Mouse (Mus musculus) ES-Bruce4 (cell line): ENCODE measurements around the gene Cd6. TPM values are rescaled to one million over a fixed set of nuclear protein-coding genes. Genes with fewer than 3 reads are reported as not detected.

Source experiments
- H3K27ac ChIP-seq: 2 replicates; pipeline ENCODE4 v1.5.1; 2012; ENCODE audit warnings: low read length, inconsistent platforms; ENCODE audit not compliant: insufficient read depth
- H3K27me3 ChIP-seq: 2 replicates; pipeline ENCODE4 v1.6.1; 2012; ENCODE audit warnings: mild to moderate bottlenecking, low read length, inconsistent platforms; ENCODE audit not compliant: control insufficient read depth, poor library complexity, insufficient read depth, severe bottlenecking
- H3K36me3 ChIP-seq: 2 replicates; pipeline ENCODE4 v1.6.1; 2012; ENCODE audit warnings: inconsistent platforms, mild to moderate bottlenecking, low read length, moderate library complexity; ENCODE audit not compliant: control insufficient read depth, poor library complexity, insufficient read depth, severe bottlenecking
- H3K4me1 ChIP-seq: one replicate; pipeline ENCODE4 v1.8.1; 2011; ENCODE audit warnings: low read length; ENCODE audit not compliant: control insufficient read depth, insufficient read depth
- H3K4me3 ChIP-seq: 2 replicates; pipeline ENCODE4 v1.5.1; 2011; ENCODE audit warnings: low read depth, mild to moderate bottlenecking, low read length
- H3K9ac ChIP-seq: 2 replicates; pipeline ENCODE4 v1.6.1; 2012; ENCODE audit warnings: low read depth, mild to moderate bottlenecking, inconsistent platforms; ENCODE audit not compliant: poor library complexity, severe bottlenecking
- H3K9me3 ChIP-seq: replicated peaks from 2 replicates; pipeline ENCODE4 v1.6.1; 2012; ENCODE audit warnings: mild to moderate bottlenecking, low read length, inconsistent platforms; ENCODE audit not compliant: control insufficient read depth, poor library complexity, insufficient read depth, severe bottlenecking
- CTCF ChIP-seq: IDR thresholded peaks from one replicate; pipeline ENCODE4 v1.8.1; 2011; ENCODE audit warnings: low read depth, low read length
- EP300 ChIP-seq: IDR thresholded peaks from 2 replicates; pipeline ENCODE4 v1.6.1; 2011; ENCODE audit warnings: low read depth, low read length; ENCODE audit not compliant: insufficient read depth
- POLR2A ChIP-seq: IDR thresholded peaks from one replicate; pipeline ENCODE4 v1.8.1; 2011; ENCODE audit warnings: low read length; ENCODE audit not compliant: insufficient read depth
- polyA plus RNA-seq: library from polyadenylated mRNA; stranded (reverse); fragments of >200 nt; gene quantifications from 2 replicates; pipeline ENCODE4 v1.2.4, GENCODE M21; 2011; ENCODE audit warnings: low read depth; ENCODE audit not compliant: missing spikeins, insufficient read depth, insufficient read length

Cd6 gene
- polyA plus RNA-seq, 1 experiment: not detected

DNA sequence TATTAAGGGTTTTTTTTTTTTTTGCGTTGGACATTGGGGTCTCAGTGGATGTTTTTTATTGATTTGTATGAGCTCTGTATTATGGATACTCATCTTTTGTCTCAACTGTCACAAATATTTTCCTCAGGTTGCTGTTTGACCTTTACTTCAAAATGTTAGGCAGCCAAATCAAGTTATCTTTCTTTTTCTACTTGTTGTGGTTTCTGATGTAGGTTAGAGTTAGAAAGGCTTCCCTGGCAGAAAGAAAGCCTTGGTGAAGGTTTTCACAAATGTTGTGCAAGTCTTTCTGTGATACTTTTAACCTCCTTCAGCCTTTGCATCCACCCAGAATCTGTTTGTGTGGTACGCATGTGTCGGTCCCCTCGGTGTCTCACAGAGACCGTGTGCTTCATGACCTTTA is 77.2 kb downstream of the Cd6 start:
- H3K27ac ChIP-seq: no peak overlapping the region
- no peaks in the 10 kb centered on the region for H3K4me1 ChIP-seq
- H3K9me3 ChIP-seq: no peaks in the 10 kb centered on the region
- no peak overlapping the region for H3K9ac ChIP-seq
- no peaks in the 10 kb centered on the region for H3K27me3 ChIP-seq
- H3K36me3 ChIP-seq: no peaks in the 10 kb centered on the region
- no peak for TF ChIP-seq EP300
- TF ChIP-seq CTCF: no peak
- no peak for TF ChIP-seq POLR2A
- no peak overlapping the region for H3K4me3 ChIP-seq

DNA sequence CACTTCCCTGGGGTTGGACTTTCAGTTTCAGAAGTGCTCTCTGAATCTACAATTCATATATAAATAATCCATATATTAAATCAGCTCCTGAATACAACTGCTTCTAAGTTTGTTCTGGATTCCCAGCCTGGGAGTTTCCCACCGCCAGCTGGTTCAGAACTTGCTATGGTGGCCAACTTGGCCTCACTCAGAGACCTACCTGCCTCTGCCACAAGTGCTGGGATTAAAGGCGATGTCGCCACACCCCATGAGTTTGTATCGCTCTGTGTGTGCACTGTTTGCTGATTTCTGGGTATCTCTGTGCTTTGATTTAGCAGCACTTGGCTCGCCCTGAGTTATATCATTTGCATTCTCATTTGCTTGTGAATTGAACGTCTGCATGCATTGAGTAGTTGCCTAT is 77.8 kb downstream of the Cd6 start:
- H3K27me3 ChIP-seq: no peaks in the 10 kb centered on the region
- no peak overlapping the region for H3K27ac ChIP-seq
- no peaks in the 10 kb centered on the region for H3K4me1 ChIP-seq
- H3K4me3 ChIP-seq: no peak overlapping the region
- no peaks in the 10 kb centered on the region for H3K9me3 ChIP-seq
- H3K36me3 ChIP-seq: no peaks in the 10 kb centered on the region
- no peak overlapping the region for H3K9ac ChIP-seq
- TF ChIP-seq EP300: no peak

DNA sequence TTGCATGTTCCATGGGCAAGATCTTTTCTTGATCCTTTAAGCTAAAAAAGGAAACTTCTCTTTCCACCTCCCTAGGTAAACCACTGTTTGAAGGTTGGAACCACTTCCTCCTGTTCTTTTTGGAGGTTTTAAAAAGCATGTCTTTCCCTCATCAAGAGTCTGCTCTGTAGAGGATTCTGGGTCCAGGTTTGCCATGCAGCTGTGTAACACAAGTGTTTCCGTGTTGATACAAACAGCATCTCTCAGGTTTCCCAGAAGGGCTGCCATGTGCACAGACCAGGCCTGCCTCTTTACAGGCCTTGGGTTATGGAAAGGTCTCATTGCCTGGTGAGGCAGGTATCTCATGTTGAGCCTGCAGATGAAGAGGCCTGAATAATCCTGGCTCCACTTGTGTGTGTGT is 78.3 kb downstream of the Cd6 start:
- Histone ChIP-seq H3K9ac (no peak overlapping the region), H3K9me3 (no peaks in the 10 kb centered on the region), H3K36me3 (no peaks in the 10 kb centered on the region), H3K27me3 (no peaks in the 10 kb centered on the region), H3K4me1 (no peaks in the 10 kb centered on the region), H3K4me3 (no peak overlapping the region), H3K27ac (no peak overlapping the region)
- no peak for TF ChIP-seq EP300
- TF ChIP-seq POLR2A: no peak
- no peak for TF ChIP-seq CTCF

DNA sequence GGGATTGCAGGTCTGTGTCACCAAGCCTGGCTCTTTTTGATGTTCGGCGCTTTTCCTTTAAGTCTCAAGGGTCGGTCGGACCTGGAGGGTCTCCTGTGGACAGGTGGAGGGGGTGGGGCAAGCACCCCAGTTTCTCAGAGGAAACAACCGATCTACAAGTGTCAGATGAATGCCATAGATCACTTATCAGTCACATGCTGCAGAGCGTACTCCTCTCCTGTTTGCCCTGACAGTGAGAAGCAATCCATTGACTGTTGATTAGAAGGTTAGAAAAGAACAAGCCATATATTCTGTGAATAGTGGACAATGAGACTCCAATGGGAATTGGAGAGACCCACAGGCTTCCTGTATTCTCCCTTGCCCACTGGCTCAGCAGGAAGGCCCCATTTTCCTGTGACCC is 79.7 kb downstream of the Cd6 start:
- H3K36me3 ChIP-seq: no peaks in the 10 kb centered on the region
- no peaks in the 10 kb centered on the region for H3K4me1 ChIP-seq
- H3K27me3 ChIP-seq: no peaks in the 10 kb centered on the region
- no peak overlapping the region for H3K4me3 ChIP-seq
- no peaks in the 10 kb centered on the region for H3K9me3 ChIP-seq
- TF ChIP-seq EP300 (no peak), CTCF (no peak), POLR2A (no peak)
- no peak overlapping the region for H3K27ac ChIP-seq
- no peak overlapping the region for H3K9ac ChIP-seq

DNA sequence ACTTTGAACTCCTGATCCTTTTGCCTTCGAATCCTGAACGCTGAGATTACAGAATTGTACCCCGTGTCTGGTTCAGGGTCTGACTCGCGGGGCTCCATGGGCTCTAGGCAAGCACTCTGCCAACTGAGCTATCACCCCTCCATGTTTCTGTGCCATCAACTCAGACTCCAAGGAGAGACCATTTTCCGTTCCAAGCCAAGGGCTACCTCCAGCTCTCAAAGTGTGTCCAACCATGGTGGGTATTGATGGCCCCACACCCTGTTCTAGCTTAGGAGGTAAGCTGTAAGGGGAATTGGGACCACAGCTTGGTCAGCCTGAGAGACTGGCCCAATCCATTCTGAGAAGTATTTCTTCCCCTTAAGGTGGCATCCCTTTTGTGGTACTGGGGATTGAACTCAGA is 80.6 kb downstream of the Cd6 start:
- Histone ChIP-seq H3K27ac (no peak overlapping the region), H3K9ac (no peak overlapping the region), H3K36me3 (no peaks in the 10 kb centered on the region), H3K4me1 (no peaks in the 10 kb centered on the region), H3K27me3 (no peaks in the 10 kb centered on the region), H3K9me3 (no peaks in the 10 kb centered on the region), H3K4me3 (no peak overlapping the region)
- TF ChIP-seq CTCF (no peak), EP300 (no peak), POLR2A (no peak)

DNA sequence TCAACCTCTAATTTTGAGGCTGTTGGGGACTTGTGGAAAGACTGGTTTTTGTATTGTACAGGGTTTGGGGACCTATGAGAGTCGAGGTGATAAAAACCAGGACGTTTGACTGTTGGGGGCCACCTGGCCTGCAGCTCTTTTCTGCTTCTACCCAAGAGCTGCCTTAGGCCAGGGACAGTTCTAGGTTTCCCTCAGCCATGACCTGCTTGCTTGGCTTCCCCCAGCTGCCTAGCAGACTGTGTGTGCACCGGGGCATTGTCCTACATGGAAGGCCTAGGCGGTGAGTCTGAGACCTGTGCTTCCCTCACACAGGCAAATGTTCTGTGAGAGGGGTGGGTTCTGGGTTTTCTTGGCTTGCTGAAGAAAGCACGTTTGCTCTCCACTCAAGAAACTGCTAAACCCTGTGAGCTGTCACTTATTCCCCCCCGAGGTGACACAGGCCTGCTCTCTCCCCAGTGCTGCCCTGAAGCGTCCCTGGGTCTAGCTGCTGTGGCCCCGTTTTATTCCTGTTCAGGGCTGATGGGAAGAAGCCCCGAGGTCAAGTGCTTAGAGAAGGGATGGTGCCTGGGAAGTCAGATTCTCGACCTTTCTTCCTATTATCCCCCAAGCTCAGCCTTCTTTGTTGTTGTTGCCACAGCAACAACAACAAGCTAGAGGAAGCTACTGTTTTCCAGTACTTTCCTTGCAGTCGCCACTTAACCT is 81.3 kb downstream of the Cd6 start:
- no peak overlapping the region for H3K9ac ChIP-seq
- no peak overlapping the region for H3K27ac ChIP-seq
- H3K9me3 ChIP-seq: no peaks in the 10 kb centered on the region
- no peaks in the 10 kb centered on the region for H3K27me3 ChIP-seq
- H3K4me3 ChIP-seq: no peak overlapping the region
- H3K4me1 ChIP-seq: no peaks in the 10 kb centered on the region
- no peaks in the 10 kb centered on the region for H3K36me3 ChIP-seq
- TF ChIP-seq POLR2A (no peak), CTCF (no peak), EP300 (no peak)
